Comparison of ENCODE assay signal across 9 mouse cellular contexts in the genomic region with DNA sequence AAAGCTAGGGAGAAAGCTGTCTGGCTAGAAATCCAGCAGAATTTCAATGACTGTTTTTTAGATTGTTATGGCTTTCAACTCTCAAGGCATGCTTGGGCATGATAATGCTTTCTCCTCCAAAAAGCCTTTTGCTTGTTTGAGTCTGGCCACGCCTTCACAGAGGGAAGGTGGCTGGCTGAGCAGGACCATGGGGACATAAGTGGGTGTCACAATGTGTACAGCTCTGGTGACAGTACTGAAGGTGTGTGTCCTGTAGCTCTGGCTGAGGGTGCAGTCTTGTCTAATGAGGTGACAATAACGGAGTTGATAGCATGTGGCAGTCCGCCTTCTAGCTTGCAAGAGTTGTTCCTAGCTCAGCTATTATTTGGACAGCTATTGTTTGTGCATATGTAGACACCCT. TPM values are rescaled to one million over a fixed set of nuclear protein-coding genes. Genes with fewer than 3 reads are reported as not detected.
DNase-seq lines count a peak whose midpoint lies in the region; ATAC-seq lines count a peak whose summit lies in the region.
"Had no signal": no experiment of that assay in that cellular context is flagged by ENCODE, and none has a peak within 500 bp of the region (broad histone marks: within the 10 kb centered on the region; RNA-seq: fewer than 3 reads in every experiment).

No protein-coding gene starts in this region.

- H3K27ac ChIP-seq in midbrain, embryonic 15.5 days, result peak overlapping the region; percentile 64; the same call in 1 of the 2 replicates
- no peak overlapping the region for H3K27ac ChIP-seq in midbrain, embryonic 11.5 days (ENCODE audit: low read depth, low read length)
- H3K27ac ChIP-seq in heart, embryonic 10.5 days, result peak overlapping the region; percentile 59
- peak overlapping the region; percentile 97 for H3K27ac ChIP-seq in liver, embryonic 13.5 days
- H3K27ac ChIP-seq: macrophage had no signal

- DNase-seq in midbrain, embryonic 11.5 days (ENCODE audit: low spot score, missing footprints), result no peak
- DNase-seq in heart, embryonic 10.5 days (ENCODE audit: low spot score), result peak; percentile 89
- DNase-seq in liver, embryonic 13.5 days, result peak; percentile 50
- DNase-seq in spleen, postnatal 4 days (ENCODE audit: low spot score in 2 of 2), result peak; percentile 27 to 68
- no peak for DNase-seq in adrenal gland, postnatal 25 days
- DNase-seq in left cerebral cortex, adult 8-10 months (ENCODE audit: low spot score in 2 of 2), result no peak
- no peak for DNase-seq in right cerebral cortex, postnatal 36 days (ENCODE audit: low spot score in 2 of 2)

- no peaks in the 10 kb centered on the region for H3K27me3 ChIP-seq in midbrain, embryonic 15.5 days (replicated peaks)
- H3K27me3 ChIP-seq in midbrain, embryonic 11.5 days (ENCODE audit: control insufficient read depth, insufficient read depth, low read length), result no peaks in the 10 kb centered on the region
- peaks cover 64% of the 10 kb centered on the region for H3K27me3 ChIP-seq in heart, embryonic 10.5 days (ENCODE audit: insufficient read depth, poor library complexity, severe bottlenecking)
- no peaks in the 10 kb centered on the region for H3K27me3 ChIP-seq in liver, embryonic 13.5 days

- H3K4me2 ChIP-seq in midbrain, embryonic 15.5 days, result no peak overlapping the region
- no peak overlapping the region for H3K4me2 ChIP-seq in midbrain, embryonic 11.5 days
- H3K4me2 ChIP-seq in liver, embryonic 13.5 days, result peak overlapping the region; percentile 26; the same call in 1 of the 2 replicates

- peaks cover 17% of the 10 kb centered on the region for H3K4me1 ChIP-seq in midbrain, embryonic 15.5 days
- H3K4me1 ChIP-seq in midbrain, embryonic 11.5 days (ENCODE audit: control insufficient read depth, insufficient read depth, low read length), result no peaks in the 10 kb centered on the region
- peaks cover 49% of the 10 kb centered on the region for H3K4me1 ChIP-seq in heart, embryonic 10.5 days
- H3K4me1 ChIP-seq in liver, embryonic 13.5 days (replicated peaks), result peaks cover 75% of the 10 kb centered on the region

- H3K9ac ChIP-seq in midbrain, embryonic 15.5 days, result no peak overlapping the region
- H3K9ac ChIP-seq in midbrain, embryonic 11.5 days (ENCODE audit: low read length), result no peak overlapping the region
- peak overlapping the region; percentile 44; the same call in 1 of the 2 replicates for H3K9ac ChIP-seq in liver, embryonic 13.5 days

- 82% methylated on average over 3 of the region's 3 CpGs for WGBS in midbrain, embryonic 15.5 days
- WGBS in midbrain, embryonic 11.5 days, result 84% methylated on average over 3 of the region's 3 CpGs
- WGBS in heart, embryonic 10.5 days, result 51% methylated on average over 3 of the region's 3 CpGs
- WGBS in liver, embryonic 13.5 days (ENCODE audit: insufficient replicate concordance), result 30% methylated on average over 3 of the region's 3 CpGs

- H3K9me3 ChIP-seq in midbrain, embryonic 15.5 days, result no peaks in the 10 kb centered on the region
- no peaks in the 10 kb centered on the region for H3K9me3 ChIP-seq in midbrain, embryonic 11.5 days (ENCODE audit: control insufficient read depth, low read length)
- H3K9me3 ChIP-seq in heart, embryonic 10.5 days, result no peaks in the 10 kb centered on the region
- H3K9me3 ChIP-seq in liver, embryonic 13.5 days (replicated peaks), result no peaks in the 10 kb centered on the region

- no peak for ATAC-seq in midbrain, embryonic 15.5 days (replicated peaks)
- ATAC-seq in midbrain, embryonic 11.5 days (ENCODE audit: low FRiP score), result no peak
- ATAC-seq in liver, embryonic 13.5 days (ENCODE audit: low read depth), result peak; percentile 52

- no peak overlapping the region for H3K4me3 ChIP-seq in midbrain, embryonic 15.5 days
- no peak overlapping the region for H3K4me3 ChIP-seq in midbrain, embryonic 11.5 days (ENCODE audit: low read depth, low read length)
- no peak overlapping the region for H3K4me3 ChIP-seq in heart, embryonic 10.5 days
- H3K4me3 ChIP-seq in liver, embryonic 13.5 days (replicated peaks), result no peak overlapping the region

- H3K36me3 ChIP-seq in midbrain, embryonic 15.5 days (replicated peaks), result no peaks in the 10 kb centered on the region
- H3K36me3 ChIP-seq in midbrain, embryonic 11.5 days (ENCODE audit: control insufficient read depth, insufficient read depth, low read length), result no peaks in the 10 kb centered on the region
- H3K36me3 ChIP-seq in heart, embryonic 10.5 days, result no peaks in the 10 kb centered on the region
- no peaks in the 10 kb centered on the region for H3K36me3 ChIP-seq in liver, embryonic 13.5 days

RNA-seq across cellular contexts. Expression of a gene that starts 25.8 kb away (rescaled TPM):
- 106 and 113 TPM in 2 replicates for polyA plus RNA-seq in midbrain, embryonic 15.5 days (2015; fragmentation: Nextera tagmentation; extraction: Ambion mirVana)
- 11.2 and 12.2 TPM in 2 replicates for polyA plus RNA-seq in midbrain, embryonic 11.5 days (2014; fragmentation: Nextera tagmentation; extraction: Ambion mirVana)
- polyA plus RNA-seq in heart, embryonic 10.5 days (2016; fragmentation: Nextera tagmentation; extraction: Ambion mirVana), result 0.65 and 0.85 TPM in 2 replicates
- 0.13 and 0.21 TPM in 2 replicates for polyA plus RNA-seq in liver, embryonic 13.5 days (2015; fragmentation: Nextera tagmentation; extraction: Ambion mirVana)
- total RNA-seq in adrenal gland, postnatal 25 days (2021), result 27.3 and 35.2 TPM in 2 replicates
- total RNA-seq in left cerebral cortex, adult 8-10 months (2022), result 100 to 1,000 TPM; 540 to 596 (median 571) TPM
- polyA plus RNA-seq: macrophage had no signal

Comparison
In these comparisons a context has a peak if more than half of its experiments do, and no peak if none do; other contexts are left out.
1. DNase-seq: peak in heart, embryonic 10.5 days (single experiment), liver, embryonic 13.5 days (single experiment) and spleen, postnatal 4 days (2 of 2); none in midbrain, embryonic 11.5 days (single experiment), adrenal gland, postnatal 25 days (single experiment), left cerebral cortex, adult 8-10 months (0 of 2) and right cerebral cortex, postnatal 36 days (0 of 2).